ENCODE assay signal across 29 mouse cellular contexts in the genomic region with DNA sequence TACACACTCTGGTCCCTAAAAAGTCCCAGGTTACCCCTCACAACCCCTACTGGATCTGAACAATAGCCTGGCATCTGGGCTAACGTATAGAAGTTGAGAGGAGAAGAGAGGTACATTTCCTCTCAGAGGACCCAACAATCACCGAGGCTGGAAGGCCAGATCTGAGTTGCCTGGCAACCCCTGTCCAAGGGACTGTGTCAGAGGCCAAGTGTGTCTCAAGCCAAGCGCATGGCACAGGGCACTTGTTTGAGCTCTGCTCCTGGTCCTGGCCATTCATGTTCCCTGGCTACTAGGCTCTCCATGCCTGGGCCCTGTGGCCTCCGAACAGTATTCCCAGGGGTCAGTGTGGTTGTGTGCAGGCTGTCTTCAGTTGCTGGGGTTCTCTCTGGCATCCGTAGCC. TPM values are rescaled to one million over a fixed set of nuclear protein-coding genes. Genes with fewer than 3 reads are reported as not detected.
A peak's percentile ranks its signal among the peaks of the same experiment; 100 is the strongest.
DNase-seq lines count a peak whose midpoint lies in the region.
"Had no signal": no experiment of that assay in that cellular context is flagged by ENCODE, and none has a peak within 500 bp of the region (broad histone marks: within the 10 kb centered on the region; RNA-seq: fewer than 3 reads in every experiment).

No protein-coding gene starts in this region.

- no peaks in the 10 kb centered on the region for H3K9me3 ChIP-seq in heart, embryonic 10.5 days
- H3K9me3 ChIP-seq: embryonic facial prominence, embryonic 10.5 days; embryonic facial prominence, embryonic 13.5 days; forebrain, embryonic 12.5 days; forebrain, embryonic 15.5 days; heart, embryonic 13.5 days had no signal

- H3K27me3 ChIP-seq in heart, embryonic 10.5 days (ENCODE audit: insufficient read depth, poor library complexity, severe bottlenecking), result peaks cover 39% of the 10 kb centered on the region
- H3K27me3 ChIP-seq: forebrain, embryonic 15.5 days had no signal

- intact Hi-C loops in heart, postnatal 36 days (cut with DNase I), result no loop called here

- 72% methylated on average over 5 of the region's 5 CpGs for WGBS in heart, embryonic 10.5 days

- peak overlapping the region; percentile 33; the same call in 1 of the 2 replicates for H3K27ac ChIP-seq in heart, embryonic 10.5 days
- H3K27ac ChIP-seq: embryonic facial prominence, embryonic 10.5 days; embryonic facial prominence, embryonic 13.5 days; forebrain, embryonic 12.5 days; forebrain, embryonic 15.5 days; heart, embryonic 13.5 days; hindbrain, embryonic 14.5 days; hindbrain, postnatal 0 days had no signal

- DNase-seq in adrenal gland, postnatal 10 days, result peak; percentile 70
- no peak for DNase-seq in adrenal gland, postnatal 25 days
- DNase-seq in heart, embryonic 10.5 days (ENCODE audit: low spot score), result no peak
- no peak for DNase-seq in heart, postnatal 36 days
- peak; percentile 87 for DNase-seq in adipocyte (ENCODE audit: low spot score)
- no peak for DNase-seq in spleen, postnatal 36 days (ENCODE audit: low spot score in 2 of 2)
- DNase-seq: B cell, adult 2 months; cerebellum, adult 11-12 months; cerebellum, adult 8-10 months; cerebellum, postnatal 10 days; cerebellum, postnatal 36 days; embryo, embryonic 11 days; gastrocnemius, postnatal 25 days; heart, postnatal 14 days; kidney, adult 18-20 months; kidney, adult 9 months had no signal

- no peak overlapping the region for H3K4me3 ChIP-seq in heart, embryonic 10.5 days
- H3K4me3 ChIP-seq: embryonic facial prominence, embryonic 10.5 days; embryonic facial prominence, embryonic 13.5 days; erythroblast, embryonic 14.5 days; forebrain, embryonic 12.5 days; forebrain, embryonic 15.5 days; heart, embryonic 13.5 days had no signal

- H3K4me1 ChIP-seq in heart, embryonic 10.5 days, result peaks cover 51% of the 10 kb centered on the region

- peaks cover 8% of the 10 kb centered on the region; the same call in 1 of the 2 replicates for H3K36me3 ChIP-seq in heart, embryonic 10.5 days
- H3K36me3 ChIP-seq: embryonic facial prominence, embryonic 10.5 days; embryonic facial prominence, embryonic 13.5 days; forebrain, embryonic 12.5 days; forebrain, embryonic 15.5 days; heart, embryonic 13.5 days had no signal

RNA-seq across cellular contexts. Expression of a gene that starts 6.9 kb away (rescaled TPM):
- total RNA-seq in adrenal gland, postnatal 10 days (2021), result 10 to 100 TPM; 16.2 to 22.6 TPM
- total RNA-seq in adrenal gland, postnatal 25 days (2021), result 15.9 and 19.5 TPM in 2 replicates
- polyA plus RNA-seq in heart, embryonic 10.5 days (2016; fragmentation: Nextera tagmentation; extraction: Ambion mirVana), result 5.6 and 12.4 TPM in 2 replicates
- 10 to 100 TPM; 26.0 to 29.9 TPM for total RNA-seq in heart, postnatal 36 days (2021)
- total RNA-seq: hematopoietic stem cell, adult 5-6 weeks; hindbrain, postnatal 0 days; MEL had no signal
- polyA plus RNA-seq: cortical plate, adult 2 months; embryonic facial prominence, embryonic 10.5 days; forebrain, embryonic 12.5 days; inflammation-experienced regulatory T-cells, adult 6 months had no signal

RNA-seq across cellular contexts. Expression of a gene that starts 20.4 kb away (rescaled TPM):
- 1 to 10 TPM; 4.8 to 6.8 TPM for total RNA-seq in adrenal gland, postnatal 10 days (2021)
- 5.8 and 5.9 TPM in 2 replicates for total RNA-seq in adrenal gland, postnatal 25 days (2021)
- polyA plus RNA-seq in heart, embryonic 10.5 days (2016; fragmentation: Nextera tagmentation; extraction: Ambion mirVana), result 1.2 and 1.5 TPM in 2 replicates
- total RNA-seq in heart, postnatal 36 days (2021), result not detected
- total RNA-seq: gastrocnemius, adult 8-10 months; heart, postnatal 14 days; hematopoietic stem cell, adult 5-6 weeks had no signal
- polyA plus RNA-seq: erythroblast, embryonic 14.5 days; inflammation-experienced regulatory T-cells, adult 6 months had no signal

Comparison
In these comparisons a context has a peak if more than half of its experiments do, and no peak if none do; other contexts are left out.
1. DNase-seq: peak in adrenal gland, postnatal 10 days (single experiment) and adipocyte (single experiment); none in adrenal gland, postnatal 25 days (single experiment), heart, embryonic 10.5 days (single experiment), heart, postnatal 36 days (0 of 2) and spleen, postnatal 36 days (0 of 2).